Mouse (Mus musculus) lung, adult 2 months (tissue): Measurements from ENCODE around the gene Rtkn.

ENCODE experiments used
- CTCF ChIP-seq: fragments of 200-500 bp; IDR thresholded peaks from 2 replicates; pipeline ENCODE4 v1.5.1; 2011; ENCODE audit warnings: mild to moderate bottlenecking, low read length, control low read depth; ENCODE audit not compliant: insufficient read depth
- POLR2A ChIP-seq: fragments of 200-500 bp; IDR thresholded peaks from 2 replicates; pipeline ENCODE4 v1.6.1; 2011; ENCODE audit warnings: low read depth, mild to moderate bottlenecking, control low read depth, low read length, borderline replicate concordance; ENCODE audit errors: extremely low read depth

DNA sequence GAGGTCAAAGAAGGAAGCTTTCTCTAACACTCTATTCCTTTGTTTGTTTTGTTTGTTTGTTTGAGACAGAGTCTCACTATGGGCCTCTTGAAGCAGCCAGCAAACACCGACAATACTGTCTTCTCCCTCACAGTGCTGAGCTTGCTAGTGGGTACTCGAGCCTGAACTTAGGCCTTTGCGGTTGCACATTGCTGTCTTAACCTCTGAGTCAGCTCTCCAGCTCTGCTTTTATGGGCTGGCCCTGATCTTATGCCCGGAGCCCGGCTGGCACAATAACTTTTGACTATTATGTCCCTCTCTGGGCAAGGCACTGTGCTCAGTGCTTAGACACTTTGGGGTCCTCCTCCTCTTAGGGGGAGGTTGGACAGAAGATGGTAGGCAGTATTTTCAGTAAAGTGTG is 34.6 kb downstream of the Rtkn start:
- TF ChIP-seq CTCF (no peak), POLR2A (no peak)
